Mouse (Mus musculus) erythroblast, embryonic 14.5 days (primary cell): ENCODE measurements around the gene Tagln2. TPM values are rescaled to one million over a fixed set of nuclear protein-coding genes. Genes with fewer than 3 reads are reported as not detected.

ENCODE experiments used
- H3K27me3 ChIP-seq: 2 replicates; pipeline ENCODE4 v1.6.1; 2012; ENCODE audit warnings: inconsistent platforms; ENCODE audit not compliant: control insufficient read depth
- H3K36me3 ChIP-seq: 2 replicates; pipeline ENCODE4 v1.6.1; 2012; ENCODE audit warnings: mild to moderate bottlenecking, inconsistent platforms; ENCODE audit not compliant: control insufficient read depth
- H3K4me1 ChIP-seq: 2 replicates; pipeline ENCODE4 v1.6.1; 2012; ENCODE audit warnings: inconsistent platforms; ENCODE audit not compliant: control insufficient read depth
- H3K4me3 ChIP-seq: replicated peaks from 2 replicates; pipeline ENCODE3; 2012; ENCODE audit warnings: moderate library complexity, mild to moderate bottlenecking, inconsistent platforms
- H3K9me3 ChIP-seq: 2 replicates; pipeline ENCODE4 v1.6.1; 2012; ENCODE audit warnings: low read length, inconsistent platforms, mixed read lengths; ENCODE audit not compliant: control insufficient read depth
- GATA1 ChIP-seq: IDR thresholded peaks from 2 replicates; pipeline ENCODE4 v1.6.1; 2012; ENCODE audit warnings: low read length, inconsistent platforms, mixed read lengths
- TAL1 ChIP-seq: IDR thresholded peaks from 3 replicates; pipeline ENCODE4 v1.6.1; 2012; ENCODE audit warnings: low read length, inconsistent platforms, mixed read lengths
- polyA plus RNA-seq: library from polyadenylated mRNA; stranded (reverse); fragments of >175 nt; gene quantifications from 2 replicates; pipeline ENCODE4 v1.2.3, GENCODE M21; 2012

Tagln2 gene
- polyA plus RNA-seq, 1 experiment: 2.6 TPM

GRCm38 (mm10) chr1:172462534-172462933 lies 37.3 kb upstream of the Tagln2 start:
- H3K9me3 ChIP-seq: no peaks in the 10 kb centered on the region
- TF ChIP-seq GATA1 (no peak), TAL1 (no peak)
- H3K36me3 ChIP-seq: no peaks in the 10 kb centered on the region
- H3K4me3 ChIP-seq: no peak overlapping the region
- H3K4me1 ChIP-seq: no peaks in the 10 kb centered on the region
- no peaks in the 10 kb centered on the region for H3K27me3 ChIP-seq

DNA sequence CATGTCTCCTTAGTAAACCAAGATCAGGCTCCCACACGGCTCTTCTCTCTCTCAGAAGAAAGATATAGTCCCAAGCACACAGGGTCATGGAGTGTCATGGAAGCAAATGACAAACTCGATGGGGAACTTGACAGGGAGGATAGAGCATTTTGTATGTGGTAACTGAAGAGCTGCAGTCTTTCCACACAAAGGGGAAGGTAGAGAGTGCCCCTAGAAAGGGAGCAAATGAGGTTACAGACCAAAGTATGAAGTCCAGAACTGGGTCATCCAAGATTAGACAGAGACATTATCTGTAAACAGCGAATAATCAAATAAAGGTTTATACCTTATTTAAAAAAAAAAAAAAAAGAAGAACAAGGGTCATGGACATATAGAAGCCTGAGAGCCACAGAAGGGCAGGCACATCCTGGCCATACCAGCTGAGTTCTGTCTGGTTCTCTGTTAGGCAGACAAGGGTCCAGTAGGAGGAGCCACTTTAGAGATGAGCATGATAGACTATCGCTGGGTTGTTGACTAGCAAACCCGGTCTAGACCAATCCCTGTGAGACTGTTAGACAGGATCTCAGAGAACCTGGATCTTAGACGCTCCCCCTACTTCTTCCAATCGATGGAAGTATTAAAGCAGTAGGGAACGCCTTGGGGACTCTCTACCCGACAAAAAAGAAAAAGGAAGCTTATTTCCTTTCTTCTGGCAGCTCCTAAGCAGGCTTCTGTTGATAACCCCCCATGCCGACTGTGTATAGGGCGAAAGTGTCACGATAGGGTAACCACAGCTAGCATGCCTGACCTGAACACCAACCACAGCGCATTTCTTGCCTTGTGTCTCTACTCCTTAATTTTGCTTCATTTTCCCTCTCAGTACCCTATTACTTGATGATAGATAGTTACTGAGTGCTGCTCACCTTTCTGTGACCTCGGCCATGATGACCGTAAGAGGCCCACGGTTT lies 36.2 kb upstream of the Tagln2 start:
- no peak for TF ChIP-seq TAL1
- no peak for TF ChIP-seq GATA1
- Histone ChIP-seq H3K4me3 (no peak overlapping the region), H3K36me3 (no peaks in the 10 kb centered on the region), H3K27me3 (no peaks in the 10 kb centered on the region), H3K4me1 (no peaks in the 10 kb centered on the region), H3K9me3 (no peaks in the 10 kb centered on the region)

- no peaks in the 10 kb centered on the region for H3K27me3 ChIP-seq
- H3K36me3 ChIP-seq: no peaks in the 10 kb centered on the region
- H3K4me1 ChIP-seq: no peaks in the 10 kb centered on the region
- no peak overlapping the region for H3K4me3 ChIP-seq
- TF ChIP-seq TAL1: no peak
- no peak for TF ChIP-seq GATA1
- no peaks in the 10 kb centered on the region for H3K9me3 ChIP-seq
These were observed 31.5 kb upstream of the Tagln2 start for GRCm38 (mm10) chr1:172468301-172468877.

- Histone ChIP-seq H3K9me3 (no peaks in the 10 kb centered on the region), H3K27me3 (no peaks in the 10 kb centered on the region), H3K4me1 (no peaks in the 10 kb centered on the region), H3K4me3 (no peak overlapping the region), H3K36me3 (no peaks in the 10 kb centered on the region)
- TF ChIP-seq TAL1 (no peak), GATA1 (no peak)
These were observed 30.5 kb upstream of the Tagln2 start for GRCm38 (mm10) chr1:172469373-172469772.

DNA sequence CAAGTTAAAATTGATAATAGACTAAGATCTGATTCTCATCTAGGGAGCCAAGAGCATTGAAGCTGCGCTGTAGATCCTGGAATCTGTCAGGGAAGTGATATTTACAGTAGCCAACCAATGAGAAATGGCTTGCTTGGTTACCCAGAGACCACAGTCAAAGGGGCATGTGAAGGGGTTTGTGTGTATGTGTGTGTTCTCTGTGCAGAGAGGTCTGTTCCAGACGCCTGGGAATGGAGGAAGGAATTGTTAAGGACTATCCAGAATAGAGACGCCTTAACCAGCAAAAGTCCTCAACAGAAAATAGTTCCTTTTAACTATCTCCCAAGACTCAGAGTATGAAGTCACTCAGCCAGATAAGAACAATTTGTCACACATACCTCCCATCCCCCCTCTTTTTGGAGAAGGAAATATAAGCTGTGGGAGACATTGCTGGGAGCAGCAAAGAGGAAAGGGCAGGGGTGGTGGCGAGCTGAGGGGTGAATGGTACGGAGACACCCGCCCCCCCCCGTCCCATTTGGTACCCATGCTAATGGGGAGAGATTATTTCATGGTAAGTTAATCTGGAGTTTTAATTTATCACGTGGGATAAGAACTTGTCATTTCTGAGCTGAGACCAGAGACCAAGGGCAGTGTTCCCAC lies 29.9 kb upstream of the Tagln2 start:
- Histone ChIP-seq H3K36me3 (no peaks in the 10 kb centered on the region), H3K4me1 (no peaks in the 10 kb centered on the region), H3K9me3 (no peaks in the 10 kb centered on the region), H3K4me3 (no peak overlapping the region), H3K27me3 (no peaks in the 10 kb centered on the region)
- no peak for TF ChIP-seq GATA1
- TF ChIP-seq TAL1: no peak

DNA sequence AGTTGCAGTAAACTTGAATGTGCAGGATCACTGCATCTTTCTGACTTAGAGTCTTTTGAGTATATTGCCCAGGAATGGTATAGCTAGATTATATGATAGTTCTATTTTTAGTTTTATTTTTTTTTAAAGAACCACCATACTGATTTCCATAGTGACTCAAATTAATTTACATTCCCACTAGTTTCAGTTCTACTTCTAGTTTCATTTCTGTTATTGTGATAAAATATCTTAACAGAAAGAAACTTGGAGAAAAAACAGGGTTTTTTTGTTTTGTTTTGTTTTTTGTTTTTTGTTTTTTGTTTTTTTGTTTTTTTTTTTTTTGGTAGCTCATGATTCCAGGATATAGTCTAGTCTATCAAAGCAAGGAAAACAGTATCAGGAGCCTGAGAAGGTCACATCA lies 26.9 kb upstream of the Tagln2 start:
- TF ChIP-seq GATA1: no peak
- TF ChIP-seq TAL1: no peak
- H3K9me3 ChIP-seq: no peaks in the 10 kb centered on the region
- H3K4me1 ChIP-seq: no peaks in the 10 kb centered on the region
- H3K27me3 ChIP-seq: no peaks in the 10 kb centered on the region
- no peaks in the 10 kb centered on the region for H3K36me3 ChIP-seq
- H3K4me3 ChIP-seq: no peak overlapping the region

- Histone ChIP-seq H3K4me3 (no peak overlapping the region), H3K36me3 (no peaks in the 10 kb centered on the region), H3K4me1 (no peaks in the 10 kb centered on the region), H3K27me3 (no peaks in the 10 kb centered on the region), H3K9me3 (no peaks in the 10 kb centered on the region)
- TF ChIP-seq GATA1: no peak
- TF ChIP-seq TAL1: no peak
These were observed 25.7 kb upstream of the Tagln2 start for GRCm38 (mm10) chr1:172474196-172474595.

DNA sequence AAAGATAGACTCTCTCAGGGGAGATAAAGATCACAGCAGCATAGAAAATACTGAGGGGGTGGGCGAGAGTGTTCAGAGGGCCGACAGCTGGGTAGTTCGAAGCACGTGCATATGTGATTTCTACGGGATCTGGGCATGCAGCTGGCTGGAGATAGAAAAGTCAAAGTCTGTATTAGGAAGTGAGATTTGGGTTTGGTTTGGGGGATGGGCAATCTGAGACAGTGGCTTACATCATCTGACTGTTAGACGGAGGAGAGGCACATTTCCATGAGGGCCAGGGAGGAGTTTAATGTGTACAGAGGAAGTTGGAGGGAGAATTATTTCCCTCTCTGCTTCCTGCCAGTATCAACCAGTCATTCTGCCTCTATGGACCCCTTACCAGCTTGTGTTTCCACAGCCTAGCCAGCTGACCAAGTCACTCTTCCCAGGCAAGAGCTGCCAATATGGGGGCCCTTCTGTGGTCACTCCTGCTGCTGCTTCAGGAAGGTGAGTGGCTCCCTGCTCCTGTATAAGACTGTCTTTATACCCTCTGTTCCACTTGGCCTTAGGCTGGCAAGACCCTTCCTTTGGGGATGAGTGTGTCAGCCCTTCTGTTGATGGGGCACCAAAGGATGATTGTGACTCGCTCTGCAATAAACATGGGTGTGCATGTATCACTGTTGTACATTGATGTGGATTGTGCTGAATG lies 24.6 kb upstream of the Tagln2 start, which contains the start of gene Slamf9:
Gene Slamf9, plus strand, starts transcription at position 305 of the 688 bp plus-strand sequence.
- H3K9me3 ChIP-seq: no peaks in the 10 kb centered on the region
- H3K4me1 ChIP-seq: no peaks in the 10 kb centered on the region
- no peak within 1 kb of the TSS for H3K4me3 ChIP-seq
- H3K27me3 ChIP-seq: peaks cover 3% of the 10 kb centered on the region; the same call in 1 of the 2 replicates
- H3K36me3 ChIP-seq: no peaks in the 10 kb centered on the region
- TF ChIP-seq TAL1: no peak
- no peak for TF ChIP-seq GATA1
